Mouse (Mus musculus) testis, adult 2 months (tissue): ENCODE results near the gene Rbm18.

ENCODE experiments used
- CTCF ChIP-seq: fragments of 200-500 bp; IDR thresholded peaks from 2 replicates; pipeline ENCODE4 v1.5.1; 2012; ENCODE audit warnings: low read depth, mild to moderate bottlenecking, inconsistent platforms, low read length, moderate library complexity; ENCODE audit not compliant: control insufficient read depth, insufficient read depth, insufficient replicate concordance
- POLR2A ChIP-seq: fragments of 200-500 bp; IDR thresholded peaks from 2 replicates; pipeline ENCODE4 v1.6.1; 2012; ENCODE audit warnings: low read depth, mild to moderate bottlenecking, inconsistent platforms, low read length, moderate library complexity; ENCODE audit not compliant: control insufficient read depth

DNA sequence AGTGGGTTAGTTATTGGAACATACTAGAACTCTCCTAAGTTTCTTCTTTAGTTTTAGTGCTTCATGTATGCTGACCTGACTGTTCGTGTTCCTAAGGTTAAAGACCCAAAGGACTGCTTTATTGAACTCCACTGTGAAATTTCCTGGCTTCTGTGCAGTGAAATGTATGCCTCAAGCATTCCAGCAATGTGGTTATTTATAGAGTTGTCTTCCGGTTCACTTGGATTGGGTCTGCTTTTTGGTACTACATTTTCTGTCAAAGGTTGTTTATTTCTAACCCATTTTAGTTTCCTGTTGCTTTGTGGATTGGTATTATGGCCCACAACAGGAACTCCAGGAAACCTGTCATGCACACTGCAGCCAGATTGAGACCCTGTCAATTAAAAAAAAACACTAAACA, 2.5 kb upstream of the Rbm18 start:
- TF ChIP-seq CTCF (no peak), POLR2A (no peak)
